Mouse (Mus musculus) monocyte, adult 5-6 weeks (primary cell): ENCODE results near the gene Hcst. TPM values are rescaled to one million over a fixed set of nuclear protein-coding genes. Genes with fewer than 3 reads are reported as not detected.
A peak's percentile ranks its signal among the peaks of the same experiment; 100 is the strongest.

Experiments
- ATAC-seq: fragments of 153-309, 156-312 bp; replicated peaks from 2 replicates; pipeline ENCODE4 v1.8.0; 2017; ENCODE audit warnings: mild to moderate bottlenecking; ENCODE audit not compliant: low TSS enrichment, insufficient number of reproducible peaks, severe bottlenecking, poor library complexity, low FRiP score
- total RNA-seq: library from RNA; stranded (forward); fragments of 200-1000, 200-491, 200-594 nt; gene quantifications from 3 replicates; pipeline ENCODE4 v1.2.3, GENCODE M21; 2017

The Hcst gene
- total RNA-seq = 44.2 to 97.2 TPM (median 67.5 TPM) in 3 replicates

DNA sequence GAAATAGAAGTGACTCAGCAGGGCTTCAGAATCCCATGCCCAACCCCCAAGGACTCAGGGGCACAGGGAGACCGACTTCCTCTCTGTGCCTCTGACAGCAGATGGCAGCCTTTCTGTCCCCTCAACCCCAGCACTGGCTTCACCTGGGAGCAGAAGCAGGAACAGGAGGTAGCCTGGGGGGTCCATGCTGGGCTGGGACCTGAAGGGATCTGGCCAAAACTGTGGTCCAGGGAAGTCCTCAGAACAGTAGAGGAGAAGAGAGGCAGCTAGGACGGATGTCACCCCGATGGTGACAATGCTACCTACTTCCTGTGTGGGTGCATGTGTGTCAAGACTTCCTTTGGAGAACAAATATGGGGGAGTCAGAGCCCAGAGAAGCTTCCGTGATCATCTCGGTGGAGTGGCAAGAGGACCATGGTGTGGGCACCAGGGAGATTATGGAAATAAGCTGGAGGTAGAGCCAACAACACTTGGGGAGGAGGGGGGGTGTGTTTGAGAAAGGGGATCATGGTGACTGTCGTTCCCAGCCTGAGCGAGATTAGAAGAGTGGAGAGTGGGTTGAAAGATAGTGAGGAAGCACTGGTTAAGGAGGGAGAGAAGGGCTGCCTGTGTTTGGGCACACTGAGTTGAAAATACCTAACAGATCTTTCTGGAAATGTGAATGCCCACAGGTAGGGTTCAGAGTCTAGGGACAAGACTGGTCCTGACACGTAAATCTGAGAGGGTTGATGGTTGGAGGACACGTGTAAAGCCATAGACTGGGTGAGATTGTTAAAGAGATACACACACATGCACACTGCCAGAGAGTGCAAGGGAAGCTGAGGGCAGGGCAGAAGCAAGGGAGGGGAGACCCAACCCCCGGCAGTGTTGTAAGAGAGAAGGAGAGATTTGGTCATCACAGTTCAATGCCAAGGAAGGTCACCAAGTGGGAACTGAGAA is at the start of gene Hcst:
Hcst (minus strand) TSS at position 294 of the 939 bp plus-strand sequence.
- peak; percentile 53 for ATAC-seq

DNA sequence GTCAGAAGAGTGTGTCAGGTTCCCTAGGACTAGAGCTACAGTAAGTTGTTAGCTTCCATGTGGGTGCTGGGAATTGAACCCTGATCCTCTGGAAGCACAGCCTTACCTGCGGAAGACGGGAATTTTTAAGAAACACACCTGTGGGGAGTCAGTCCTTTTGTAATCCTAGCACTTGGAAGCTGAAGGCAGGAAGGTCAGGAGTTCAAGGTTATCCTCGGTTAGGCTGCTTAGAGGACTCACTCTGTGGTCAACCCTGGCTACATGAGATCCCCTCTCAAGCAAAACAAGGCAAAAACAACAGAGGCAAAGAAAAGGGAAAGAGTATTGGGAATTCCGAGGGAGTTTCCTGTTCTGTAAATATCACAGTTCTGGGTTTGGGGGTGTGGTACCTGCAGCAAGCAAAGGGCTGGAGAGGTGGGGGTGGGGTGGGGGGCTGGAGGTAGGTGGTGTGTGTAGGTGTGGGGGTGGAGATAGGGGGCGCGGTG is 45.2 kb upstream of the Hcst start:
- ATAC-seq = no peak

- no peak for ATAC-seq
These were observed 44.3 kb upstream of the Hcst start for GRCm38 (mm10) chr7:30463996-30464395.

DNA sequence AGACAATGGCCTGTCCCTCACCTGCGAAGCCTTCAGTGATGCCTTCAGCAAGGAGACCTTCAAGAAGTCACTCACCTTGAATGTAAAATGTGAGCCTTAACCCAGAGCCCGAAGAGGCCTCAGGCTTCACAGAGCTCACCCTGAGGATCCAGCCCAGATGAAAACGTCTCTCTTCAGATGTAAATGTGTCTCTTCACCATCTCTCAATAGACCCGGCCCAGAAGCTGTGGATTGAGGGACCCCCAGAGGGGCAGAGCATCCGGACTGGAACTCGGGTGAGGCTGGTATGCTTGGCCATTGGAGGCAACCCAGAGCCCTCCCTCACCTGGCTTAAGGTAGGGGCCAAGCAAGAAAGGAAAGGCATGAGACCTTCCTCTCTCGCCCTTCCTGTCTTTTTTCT is 43.9 kb upstream of the Hcst start:
- no peak for ATAC-seq

DNA sequence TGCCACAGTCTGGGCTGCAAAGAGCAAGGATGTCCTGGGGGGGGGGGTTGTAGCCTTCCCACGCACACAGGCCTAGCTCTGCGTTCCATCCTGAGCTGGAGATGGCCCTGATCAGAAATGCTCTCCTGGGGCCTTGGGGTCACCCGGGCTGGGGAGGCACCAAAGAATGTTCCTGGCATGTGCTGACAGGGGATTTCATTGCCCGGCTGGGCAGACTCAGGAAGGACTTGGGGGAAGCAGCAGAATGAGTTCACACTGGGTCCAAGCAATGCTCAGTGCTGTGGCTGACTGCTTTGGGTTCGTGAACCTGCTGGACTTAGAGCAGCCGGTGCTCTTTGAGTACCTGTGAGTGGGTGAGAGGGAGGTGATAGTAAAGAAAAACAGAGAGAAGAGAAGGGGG is 39.8 kb upstream of the Hcst start:
- ATAC-seq = no peak

- ATAC-seq = no peak
These were observed 38.1 kb upstream of the Hcst start, which contains the start of the genes Kirrel2 and Nphs1 for GRCm38 (mm10) chr7:30457629-30458330. Kirrel2 (minus strand) TSS chr7:30457690. Nphs1 (plus strand) TSS chr7:30458315.

GRCm38 (mm10) chr7:30456911-30457628 is 37.4 kb upstream of the Hcst start:
- no peak for ATAC-seq

GRCm38 (mm10) chr7:30456487-30456886 is 36.8 kb upstream of the Hcst start:
- ATAC-seq = no peak

DNA sequence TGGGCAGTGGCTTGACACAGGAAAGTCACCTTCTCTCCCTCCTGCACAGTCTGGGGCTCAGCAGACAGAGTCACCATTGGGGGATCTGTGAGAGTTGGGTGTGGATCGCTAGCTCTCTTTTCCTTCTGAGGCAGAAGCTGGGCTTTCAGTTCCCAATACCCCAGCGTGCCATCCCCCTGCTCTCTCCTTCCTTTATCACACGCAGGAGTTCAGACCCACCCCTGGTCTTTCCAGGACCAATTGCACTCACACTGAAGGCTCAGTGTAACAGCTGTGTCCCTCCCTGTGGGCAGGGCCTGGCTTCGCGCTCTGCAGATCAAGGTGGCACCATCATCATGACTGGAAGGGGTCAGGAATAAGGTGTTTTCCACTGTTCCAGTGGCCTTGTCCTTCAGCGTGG is 34.6 kb upstream of the Hcst start:
- no peak for ATAC-seq

DNA sequence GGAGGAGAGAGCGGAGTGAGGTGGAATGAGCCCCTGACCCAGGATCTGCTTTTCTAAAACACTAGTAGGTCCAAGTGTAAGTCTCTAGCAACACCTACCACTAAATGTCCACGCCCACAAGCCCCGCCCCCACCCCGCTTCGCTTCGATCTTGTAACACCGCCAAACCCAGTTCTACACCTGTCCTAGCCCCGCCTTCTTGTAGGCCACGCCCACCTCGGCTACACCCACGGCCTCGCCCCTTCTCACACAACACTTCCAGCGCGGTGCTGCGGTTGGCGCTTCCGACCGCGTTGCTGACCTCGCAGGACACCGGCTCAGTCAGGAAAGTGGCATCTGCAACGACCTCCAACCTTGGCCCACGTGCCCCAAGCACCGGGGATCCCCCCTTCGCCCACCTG is 34.1 kb upstream of the Hcst start:
- no peak for ATAC-seq

DNA sequence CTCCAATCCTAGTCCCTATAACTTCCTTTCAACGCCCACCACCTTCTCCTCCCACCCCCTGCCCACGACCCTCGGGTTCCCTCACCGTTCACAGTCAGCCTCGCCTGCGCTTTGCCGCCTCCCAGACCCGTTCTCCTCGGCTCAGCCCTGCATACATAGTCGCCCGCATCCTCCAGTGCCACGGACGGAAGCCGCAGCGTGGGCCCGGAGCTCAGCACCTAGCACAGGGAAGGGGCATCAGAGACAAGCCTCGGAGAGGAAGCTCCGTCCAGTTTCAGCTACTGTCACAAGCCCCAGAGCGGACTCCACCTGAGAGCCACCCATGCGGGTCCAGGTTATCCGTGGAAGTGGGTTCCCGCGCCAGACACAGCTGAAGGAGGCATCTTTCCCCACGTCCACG is 33.7 kb upstream of the Hcst start:
- 0 out of 2 replicates have a peak, but pooled peaks have one; percentile 7 for ATAC-seq

DNA sequence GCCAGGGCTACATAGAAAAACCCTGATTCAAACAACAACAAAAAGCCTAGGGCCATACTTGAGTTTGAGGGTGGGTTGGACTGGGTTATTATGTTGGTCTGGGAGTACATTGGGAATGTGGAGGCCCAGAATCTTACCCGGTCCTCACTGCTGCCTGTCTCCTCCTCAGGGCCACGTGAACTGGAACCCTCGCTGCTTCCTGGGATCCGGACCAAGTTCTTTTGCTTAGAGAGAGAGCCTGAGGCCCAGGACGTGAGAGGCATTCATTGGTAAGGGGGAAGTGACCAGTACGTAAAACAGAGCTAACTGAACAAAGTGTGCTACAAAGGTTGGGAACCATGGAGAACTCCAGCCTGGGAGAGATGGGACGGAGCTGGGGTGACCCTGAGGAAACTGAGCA is 30.6 kb upstream of the Hcst start:
- no peak for ATAC-seq

DNA sequence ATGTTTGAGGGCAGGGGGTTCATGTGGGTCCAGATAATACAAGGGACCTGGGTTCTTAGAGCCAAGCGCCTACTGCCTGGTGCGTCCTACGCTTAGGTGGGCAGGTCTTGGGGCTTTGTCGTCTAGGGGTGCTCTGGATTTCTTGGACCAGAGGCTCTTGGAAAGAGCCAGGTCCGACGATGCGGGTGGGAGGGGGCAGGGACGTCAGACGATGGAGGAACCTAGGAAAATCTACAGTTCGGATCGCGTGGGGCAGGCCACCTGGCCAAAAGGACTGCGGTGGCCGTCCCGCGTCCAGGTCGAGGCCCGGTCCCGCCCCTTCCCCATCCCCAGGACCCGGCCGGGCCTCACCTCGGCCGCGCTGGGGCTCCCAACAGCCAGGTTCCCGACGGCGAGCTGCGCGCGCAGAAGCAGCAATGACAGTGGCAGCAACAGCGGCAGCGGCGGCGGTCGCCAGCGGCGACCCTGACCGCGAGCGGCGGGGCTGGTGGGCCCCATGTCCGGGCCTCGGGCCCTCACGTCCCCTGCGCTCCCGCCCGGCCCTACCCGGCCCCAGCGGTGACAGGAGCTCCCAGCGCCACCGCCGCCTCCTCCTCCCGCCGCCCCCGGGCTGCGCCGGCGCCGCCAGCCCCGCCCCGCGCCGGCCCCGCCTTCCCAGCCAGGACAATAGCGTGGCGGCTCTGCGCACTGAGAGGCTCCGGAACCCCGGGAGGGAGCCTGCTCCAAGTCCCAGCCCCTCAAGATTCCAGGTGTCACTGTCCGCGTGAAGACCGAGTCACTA is 25.5 kb upstream of the Hcst start, which contains the start of gene Aplp1:
Aplp1 (minus strand) TSS at position 565 of the 781 bp plus-strand sequence.
- ATAC-seq = no peak

- no peak for ATAC-seq
These were observed 24.7 kb upstream of the Hcst start for GRCm38 (mm10) chr7:30444154-30444970.

GRCm38 (mm10) chr7:30443696-30444095 is 24.0 kb upstream of the Hcst start:
- ATAC-seq = no peak

DNA sequence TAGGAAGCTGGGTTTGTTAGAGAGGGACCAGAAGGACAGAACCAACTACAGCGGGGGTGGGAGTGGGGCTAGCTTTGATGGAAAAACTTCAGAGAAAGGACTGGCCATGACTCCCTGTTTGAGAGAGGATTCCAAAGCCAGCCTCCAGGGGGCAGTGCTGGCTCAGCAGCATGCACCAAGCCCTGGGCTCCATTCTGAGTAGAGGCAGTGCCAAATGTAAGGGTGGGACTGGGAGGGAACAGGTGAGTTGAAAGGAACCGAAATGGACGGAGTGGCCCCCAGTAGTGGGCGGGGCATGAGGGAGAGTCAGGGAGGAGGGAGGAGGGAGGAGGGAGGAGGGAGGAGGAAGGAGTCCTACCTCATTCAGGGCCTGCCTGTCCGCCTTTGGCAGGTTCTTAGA is 21.0 kb upstream of the Hcst start:
- ATAC-seq = peak; percentile 37; the same call in 1 of the 2 replicates

DNA sequence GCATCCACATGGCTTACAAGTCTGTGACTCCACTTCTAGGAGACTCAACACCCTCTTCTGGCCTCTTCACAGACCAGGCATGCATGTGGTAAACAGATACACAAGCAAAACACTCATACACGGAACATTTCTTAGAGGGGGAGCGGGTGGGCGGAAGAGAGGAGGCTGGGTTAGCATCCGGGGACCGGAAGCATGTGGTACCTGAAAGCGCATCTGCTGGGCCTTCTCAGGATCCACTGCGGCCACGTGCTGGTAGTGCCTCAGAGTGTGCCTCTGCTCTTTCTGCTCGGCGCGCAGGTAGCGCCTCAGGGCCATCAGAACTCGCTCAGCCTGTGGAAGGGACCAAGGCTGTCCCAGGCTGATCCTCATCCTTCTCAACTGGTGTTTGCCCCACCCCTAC is 20.1 kb upstream of the Hcst start:
- no peak for ATAC-seq
